Mouse (Mus musculus) E14TG2a.4 (cell line): ENCODE measurements around the gene Llgl1.

Experiments used
- CTCF ChIP-seq: conservative IDR thresholded peaks from 2 replicates; pipeline ENCODE4 v1.5.1; 2014; ENCODE audit warnings: low read length
- NANOG ChIP-seq: IDR thresholded peaks from 2 replicates; pipeline ENCODE4 v1.6.1; 2014; ENCODE audit warnings: borderline replicate concordance, low read length, mixed read lengths
- POU5F1 ChIP-seq: IDR thresholded peaks from 2 replicates; pipeline ENCODE4 v1.6.1; 2014; ENCODE audit warnings: low read length, borderline replicate concordance

- TF ChIP-seq CTCF (no peak), NANOG (no peak), POU5F1 (no peak)
Observed at GRCm38 (mm10) chr11:60705255-60705654, 5.7 kb downstream of the Llgl1 start.
